Mouse (Mus musculus) olfactory bulb, adult 2 months (tissue): ENCODE measurements around the gene Ccdc141.

Experiments used
- CTCF ChIP-seq: fragments of 200-500 bp; IDR thresholded peaks from 2 replicates; pipeline ENCODE4 v1.5.1; 2012; ENCODE audit warnings: low read depth, mild to moderate bottlenecking, low read length, moderate library complexity; ENCODE audit not compliant: insufficient read depth
- POLR2A ChIP-seq: fragments of 200-500 bp; IDR thresholded peaks from 2 replicates; pipeline ENCODE4 v1.6.1; 2012; ENCODE audit warnings: mild to moderate bottlenecking, low read depth, low read length, moderate library complexity; ENCODE audit not compliant: insufficient read depth

DNA sequence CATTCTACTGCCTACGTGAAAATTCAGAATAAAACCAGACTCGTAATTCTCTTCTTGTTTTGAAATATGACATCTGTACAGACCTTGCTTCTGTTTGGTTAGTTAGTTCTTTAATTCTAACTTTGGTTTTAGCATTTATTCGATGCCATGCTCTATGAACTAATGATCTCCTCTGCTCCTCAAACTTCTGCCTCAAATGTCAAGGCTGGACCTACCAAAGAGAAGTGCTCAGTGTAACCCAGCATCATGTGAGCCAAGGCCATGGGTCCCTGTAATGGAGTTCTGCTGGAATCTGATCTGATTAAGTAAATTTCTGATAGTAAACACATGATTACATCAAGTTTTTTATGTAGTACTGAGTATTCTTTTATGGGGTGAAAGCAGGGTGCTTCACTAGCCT is 21.4 kb upstream of the Ccdc141 start:
- TF ChIP-seq POLR2A, result no peak
- TF ChIP-seq CTCF, result no peak
